Mouse (Mus musculus) ES-E14 (cell line): ENCODE measurements at regions not wholly inside any gene's neighbourhood (a gene's known extent, or its start where the extent isn't known, plus 50 kb on each side); places are given as distances from the start of the nearest gene placed in this dataset.

Experiments used
- CHD2 ChIP-seq: IDR thresholded peaks from 2 replicates; pipeline ENCODE4 v1.6.1; 2014; ENCODE audit warnings: mild to moderate bottlenecking, low read depth, low read length, inconsistent platforms
- HCFC1 ChIP-seq: IDR thresholded peaks from 2 replicates; pipeline ENCODE4 v1.6.1; 2012; ENCODE audit warnings: low read length, inconsistent platforms, borderline replicate concordance; ENCODE audit not compliant: insufficient read depth
- MAFK ChIP-seq: IDR thresholded peaks from 2 replicates; pipeline ENCODE4 v1.6.1; 2014; ENCODE audit warnings: mild to moderate bottlenecking, low read depth, low read length, inconsistent platforms; ENCODE audit not compliant: insufficient read depth
- ZNF384 ChIP-seq: IDR thresholded peaks from 2 replicates; pipeline ENCODE4 v1.6.1; 2012; ENCODE audit warnings: low read depth, low read length, inconsistent platforms

DNA sequence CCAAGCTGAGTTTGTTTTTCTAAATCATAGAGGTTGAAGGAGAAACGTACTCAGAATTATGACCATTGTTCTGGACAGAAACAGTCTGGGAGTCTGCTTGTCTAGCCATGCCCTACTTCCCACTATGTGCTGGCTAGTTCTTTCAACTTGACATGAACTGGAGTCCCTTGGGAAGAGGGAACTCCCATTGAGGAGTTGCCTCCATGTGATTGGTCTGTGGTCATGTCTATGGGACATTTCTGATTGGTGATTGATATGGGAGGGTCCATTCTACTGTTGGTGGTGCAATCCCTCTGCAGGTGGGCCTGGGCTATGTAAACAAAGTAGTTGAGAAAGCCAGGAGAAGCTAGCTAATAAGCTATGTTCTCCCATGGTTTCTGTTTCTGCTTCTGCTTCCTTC is 64.5 kb upstream of the Adcy1 start:
- TF ChIP-seq CHD2: no peak
- no peak for TF ChIP-seq MAFK
- no peak for TF ChIP-seq HCFC1
- no peak for TF ChIP-seq ZNF384
